Mouse (Mus musculus): ENCODE data around the gene Ckb.
A peak's percentile ranks its signal among the peaks of the same experiment; 100 is the strongest.

DNA sequence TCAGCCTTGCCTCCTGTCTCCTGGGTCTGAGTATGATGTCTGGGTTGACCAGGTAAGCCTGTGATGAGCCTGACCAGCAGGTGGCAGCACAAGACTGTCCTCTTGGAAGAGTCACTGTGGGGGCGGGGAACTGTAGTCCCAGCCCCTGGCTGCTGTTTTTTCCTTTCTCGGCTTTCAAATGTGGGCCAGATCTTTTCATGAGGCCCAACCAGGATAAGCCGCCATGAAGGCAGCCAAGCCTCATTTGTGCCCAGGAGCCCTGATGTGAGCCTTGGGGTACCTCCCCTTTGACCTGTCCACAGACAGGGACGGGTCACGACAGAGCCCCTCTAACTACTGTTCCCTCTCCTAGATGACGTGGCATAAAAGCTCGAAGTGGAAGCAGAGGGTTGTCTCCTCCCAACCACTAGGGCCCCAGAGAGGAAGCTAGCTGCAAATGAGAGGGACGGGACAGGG is 3.7 kb downstream of the Ckb start:
- peak; percentile 84 for TF ChIP-seq CTCF (conservative IDR thresholded peaks at IDR 0.05; ENCODE audit: low read length)
- no peak for TF ChIP-seq NANOG (IDR thresholded peaks at IDR 0.05; ENCODE audit: borderline replicate concordance, low read length)

All from E14TG2a.4 (cell line).